Mouse (Mus musculus) heart, adult 2 months (tissue): ENCODE measurements around the gene Pbx1.

Experiments used
- CTCF ChIP-seq: fragments of 200-600 bp; IDR thresholded peaks from 2 replicates; pipeline ENCODE4 v1.8.1; 2022; ENCODE audit warnings: antibody characterized with exemption, mild to moderate bottlenecking, moderate library complexity
- POLR2A ChIP-seq: fragments of 200-500 bp; IDR thresholded peaks from 2 replicates; pipeline ENCODE4 v1.6.1; 2011; ENCODE audit warnings: mild to moderate bottlenecking, low read depth, low read length, control low read depth; ENCODE audit not compliant: insufficient read depth

GRCm38 (mm10) chr1:168179691-168180090, 252.4 kb downstream of the Pbx1 start:
- TF ChIP-seq CTCF (no peak), POLR2A (no peak)
